Mouse (Mus musculus): ENCODE results near the gene Timm22. TPM values are rescaled to one million over a fixed set of nuclear protein-coding genes. Genes with fewer than 3 reads are reported as not detected.

Timm22 gene
- polyA plus RNA-seq, 1 experiment = 105 TPM

DNA sequence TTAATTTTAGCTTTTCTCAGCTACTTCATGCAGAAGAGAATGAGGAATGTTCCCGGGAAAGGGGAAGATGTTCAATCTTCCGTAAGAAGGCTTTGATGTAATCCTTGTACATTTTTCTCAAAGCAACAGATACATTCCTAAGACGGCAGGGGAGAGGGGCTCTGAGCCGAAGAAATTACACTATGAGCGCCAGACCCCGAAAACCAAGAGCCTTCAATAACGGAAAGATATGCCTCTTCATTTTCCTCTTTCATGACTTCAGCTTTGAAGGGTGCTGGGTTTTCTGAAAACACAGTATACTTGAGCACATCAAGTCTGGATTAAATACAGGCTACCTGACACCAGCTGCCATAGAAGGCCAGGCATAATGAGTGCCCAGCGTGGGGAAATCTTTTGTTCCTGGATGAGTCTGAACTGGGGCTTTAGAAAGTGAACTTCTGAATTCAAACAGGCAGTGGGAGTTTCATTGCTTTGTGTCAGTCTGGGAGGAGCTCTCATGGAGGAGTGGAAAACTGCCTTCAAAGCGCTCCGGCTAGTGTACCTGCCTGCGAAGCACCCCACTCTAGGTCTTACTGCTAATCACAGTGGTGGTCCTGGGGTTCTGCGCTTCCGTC lies 23.9 kb upstream of the Timm22 start:
- Histone ChIP-seq H3K4me3 (ENCODE audit: insufficient read depth, poor library complexity, severe bottlenecking) (no peak overlapping the region), H3K36me3 (ENCODE audit: control insufficient read depth, insufficient read depth) (peaks cover 4% of the 10 kb centered on the region), H3K79me3 (ENCODE audit: low read depth) (peaks cover 52% of the 10 kb centered on the region), H3ac (ENCODE audit: control insufficient read depth, insufficient read length, low read depth) (no peak overlapping the region), H3K79me2 (ENCODE audit: control insufficient read depth, insufficient read depth) (peaks cover 99% of the 10 kb centered on the region), H3K27me3 (ENCODE audit: control insufficient read depth, insufficient read depth, insufficient read length) (no peaks in the 10 kb centered on the region)
- TF ChIP-seq MYOD1 (IDR thresholded peaks at IDR 0.05; ENCODE audit: control insufficient read depth, insufficient read length, low read depth) (no peak), CEBPB (IDR thresholded peaks at IDR 0.05; ENCODE audit: low read depth) (no peak), USF1 (IDR thresholded peaks at IDR 0.05; ENCODE audit: low read depth) (no peak), FOSL1 (IDR thresholded peaks at IDR 0.05; ENCODE audit: insufficient read depth, low read length, poor library complexity, severe bottlenecking) (no peak), CTCF (IDR thresholded peaks at IDR 0.05; ENCODE audit: control insufficient read depth, insufficient read depth, insufficient read length) (no peak), MYOG (IDR thresholded peaks at IDR 0.05; ENCODE audit: control insufficient read depth, extremely low read depth, insufficient read length) (no peak), MAX (IDR thresholded peaks at IDR 0.05) (no peak)

DNA sequence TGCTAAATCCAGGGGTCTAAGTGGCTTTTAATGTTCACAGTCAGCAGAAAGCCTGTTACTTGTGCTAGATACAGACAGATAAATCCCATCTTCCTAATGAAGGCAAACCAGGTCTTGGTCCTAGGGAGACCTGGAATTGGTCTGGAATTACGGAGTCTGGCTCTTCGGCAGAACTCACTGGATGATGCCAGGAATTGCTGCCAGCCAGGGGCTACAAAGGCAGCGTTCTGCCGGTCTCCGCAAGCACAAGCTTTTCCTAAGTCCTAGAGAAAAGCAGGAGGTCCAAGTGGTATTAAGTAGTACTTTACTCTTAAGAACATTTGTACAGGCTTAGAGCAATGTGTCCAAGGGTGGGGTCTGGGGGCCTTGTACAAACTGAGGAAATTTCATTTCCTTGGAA lies 22.4 kb upstream of the Timm22 start:
- no peak overlapping the region for H3K4me3 ChIP-seq (ENCODE audit: insufficient read depth, poor library complexity, severe bottlenecking)
- TF ChIP-seq MYOD1 (IDR thresholded peaks at IDR 0.05; ENCODE audit: control insufficient read depth, insufficient read length, low read depth) (no peak), MYOG (IDR thresholded peaks at IDR 0.05; ENCODE audit: control insufficient read depth, extremely low read depth, insufficient read length) (no peak), USF1 (IDR thresholded peaks at IDR 0.05; ENCODE audit: low read depth) (no peak), CEBPB (IDR thresholded peaks at IDR 0.05; ENCODE audit: low read depth) (no peak), CTCF (IDR thresholded peaks at IDR 0.05; ENCODE audit: control insufficient read depth, insufficient read depth, insufficient read length) (no peak), FOSL1 (IDR thresholded peaks at IDR 0.05; ENCODE audit: insufficient read depth, low read length, poor library complexity, severe bottlenecking) (no peak), MAX (IDR thresholded peaks at IDR 0.05) (no peak)
- H3K36me3 ChIP-seq (ENCODE audit: control insufficient read depth, insufficient read depth) = peaks cover 4% of the 10 kb centered on the region
- no peak overlapping the region for H3ac ChIP-seq (ENCODE audit: control insufficient read depth, insufficient read length, low read depth)
- no peaks in the 10 kb centered on the region for H3K27me3 ChIP-seq (ENCODE audit: control insufficient read depth, insufficient read depth, insufficient read length)
- peaks cover 51% of the 10 kb centered on the region for H3K79me3 ChIP-seq (ENCODE audit: low read depth)
- H3K79me2 ChIP-seq (ENCODE audit: control insufficient read depth, insufficient read depth) = peaks cover 99% of the 10 kb centered on the region

GRCm38 (mm10) chr11:76385017-76385416 lies 21.7 kb upstream of the Timm22 start:
- no peak overlapping the region for H3K4me3 ChIP-seq (ENCODE audit: insufficient read depth, poor library complexity, severe bottlenecking)
- H3K27me3 ChIP-seq (ENCODE audit: control insufficient read depth, insufficient read depth, insufficient read length) = no peaks in the 10 kb centered on the region
- H3K79me2 ChIP-seq (ENCODE audit: control insufficient read depth, insufficient read depth) = peaks cover 99% of the 10 kb centered on the region
- peaks cover 50% of the 10 kb centered on the region for H3K79me3 ChIP-seq (ENCODE audit: low read depth)
- no peak for TF ChIP-seq MAX (IDR thresholded peaks at IDR 0.05)
- no peak for TF ChIP-seq USF1 (IDR thresholded peaks at IDR 0.05; ENCODE audit: low read depth)
- no peak for TF ChIP-seq FOSL1 (IDR thresholded peaks at IDR 0.05; ENCODE audit: insufficient read depth, low read length, poor library complexity, severe bottlenecking)
- no peak for TF ChIP-seq CTCF (IDR thresholded peaks at IDR 0.05; ENCODE audit: control insufficient read depth, insufficient read depth, insufficient read length)
- no peak for TF ChIP-seq CEBPB (IDR thresholded peaks at IDR 0.05; ENCODE audit: low read depth)
- TF ChIP-seq MYOG (IDR thresholded peaks at IDR 0.05; ENCODE audit: control insufficient read depth, extremely low read depth, insufficient read length) = no peak
- no peak for TF ChIP-seq MYOD1 (IDR thresholded peaks at IDR 0.05; ENCODE audit: control insufficient read depth, insufficient read length, low read depth)
- H3K36me3 ChIP-seq (ENCODE audit: control insufficient read depth, insufficient read depth) = peaks cover 4% of the 10 kb centered on the region
- H3ac ChIP-seq (ENCODE audit: control insufficient read depth, insufficient read length, low read depth) = no peak overlapping the region

GRCm38 (mm10) chr11:76385746-76386145 lies 21.0 kb upstream of the Timm22 start:
- no peaks in the 10 kb centered on the region for H3K27me3 ChIP-seq (ENCODE audit: control insufficient read depth, insufficient read depth, insufficient read length)
- peaks cover 52% of the 10 kb centered on the region for H3K79me3 ChIP-seq (ENCODE audit: low read depth)
- TF ChIP-seq CEBPB (IDR thresholded peaks at IDR 0.05; ENCODE audit: low read depth) (no peak), USF1 (IDR thresholded peaks at IDR 0.05; ENCODE audit: low read depth) (no peak), MAX (IDR thresholded peaks at IDR 0.05) (no peak), MYOD1 (IDR thresholded peaks at IDR 0.05; ENCODE audit: control insufficient read depth, insufficient read length, low read depth) (no peak), MYOG (IDR thresholded peaks at IDR 0.05; ENCODE audit: control insufficient read depth, extremely low read depth, insufficient read length) (no peak), FOSL1 (IDR thresholded peaks at IDR 0.05; ENCODE audit: insufficient read depth, low read length, poor library complexity, severe bottlenecking) (no peak), CTCF (IDR thresholded peaks at IDR 0.05; ENCODE audit: control insufficient read depth, insufficient read depth, insufficient read length) (no peak)
- no peak overlapping the region for H3ac ChIP-seq (ENCODE audit: control insufficient read depth, insufficient read length, low read depth)
- peaks cover 99% of the 10 kb centered on the region for H3K79me2 ChIP-seq (ENCODE audit: control insufficient read depth, insufficient read depth)
- H3K36me3 ChIP-seq (ENCODE audit: control insufficient read depth, insufficient read depth) = peaks cover 4% of the 10 kb centered on the region
- H3K4me3 ChIP-seq (ENCODE audit: insufficient read depth, poor library complexity, severe bottlenecking) = no peak overlapping the region

DNA sequence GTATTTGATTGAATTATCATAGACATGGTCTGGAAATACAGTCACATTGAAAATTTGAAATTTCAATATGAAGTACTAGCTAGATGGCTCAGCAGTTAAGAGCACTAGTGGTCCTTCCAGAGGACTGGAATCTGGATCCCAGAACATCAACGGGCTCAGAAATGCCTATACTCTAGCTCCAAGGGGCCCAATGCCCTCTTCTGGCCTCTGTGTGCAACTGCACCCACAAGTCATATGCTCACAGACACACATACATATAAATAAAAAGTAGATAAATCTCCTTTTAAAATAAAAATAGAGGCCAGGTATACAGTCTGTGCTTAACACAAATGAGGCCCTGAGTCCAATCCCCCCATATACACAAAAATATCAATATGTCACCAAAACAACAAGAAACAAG lies 19.7 kb upstream of the Timm22 start:
- H3K79me2 ChIP-seq (ENCODE audit: control insufficient read depth, insufficient read depth) = peaks cover 99% of the 10 kb centered on the region
- TF ChIP-seq CTCF (IDR thresholded peaks at IDR 0.05; ENCODE audit: control insufficient read depth, insufficient read depth, insufficient read length) (no peak), MAX (IDR thresholded peaks at IDR 0.05) (no peak), MYOD1 (IDR thresholded peaks at IDR 0.05; ENCODE audit: control insufficient read depth, insufficient read length, low read depth) (no peak), MYOG (IDR thresholded peaks at IDR 0.05; ENCODE audit: control insufficient read depth, extremely low read depth, insufficient read length) (no peak), USF1 (IDR thresholded peaks at IDR 0.05; ENCODE audit: low read depth) (no peak), FOSL1 (IDR thresholded peaks at IDR 0.05; ENCODE audit: insufficient read depth, low read length, poor library complexity, severe bottlenecking) (no peak), CEBPB (IDR thresholded peaks at IDR 0.05; ENCODE audit: low read depth) (no peak)
- no peak overlapping the region for H3K4me3 ChIP-seq (ENCODE audit: insufficient read depth, poor library complexity, severe bottlenecking)
- peaks cover 10% of the 10 kb centered on the region for H3K36me3 ChIP-seq (ENCODE audit: control insufficient read depth, insufficient read depth)
- peaks cover 57% of the 10 kb centered on the region for H3K79me3 ChIP-seq (ENCODE audit: low read depth)
- no peak overlapping the region for H3ac ChIP-seq (ENCODE audit: control insufficient read depth, insufficient read length, low read depth)
- no peaks in the 10 kb centered on the region for H3K27me3 ChIP-seq (ENCODE audit: control insufficient read depth, insufficient read depth, insufficient read length)
